Mouse (Mus musculus) MEL (cell line): ENCODE results near the gene Ccdc92b. TPM values are rescaled to one million over a fixed set of nuclear protein-coding genes. Genes with fewer than 3 reads are reported as not detected.

Experiments used
- DNase-seq: peaks from one replicate; pipeline ENCODE4 v3.0.0; 2011; ENCODE audit warnings: low read depth, low spot score
- H3K27ac ChIP-seq: 2 replicates; pipeline ENCODE4 v1.5.1; 2012; ENCODE audit warnings: low read depth, mild to moderate bottlenecking, control low read depth, low read length, moderate library complexity; ENCODE audit not compliant: control insufficient read depth
- H3K27me3 ChIP-seq, 2 experiments: fragments of 150-350 bp in 1 of 2; sonication (generic) in 1 of 2; 2 replicates each; pipeline ENCODE4 v1.6.1; 2012; ENCODE audit warnings: low read length in 2 of 2, mild to moderate bottlenecking in 2 of 2, improper control_type of control experiment in 1 of 2, moderate library complexity in 1 of 2; ENCODE audit not compliant: insufficient read depth in 2 of 2, control insufficient read depth in 1 of 2
- H3K36me3 ChIP-seq, 2 experiments: 2 replicates each; pipeline ENCODE4 v1.6.1; 2012 to 2014; ENCODE audit warnings: low read length in 2 of 2, improper control_type of control experiment in 1 of 2, inconsistent platforms in 1 of 2, mild to moderate bottlenecking in 1 of 2; ENCODE audit not compliant: insufficient read depth in 2 of 2, control insufficient read depth in 1 of 2
- H3K4me1 ChIP-seq, 2 experiments: fragments of 150-350 bp in 1 of 2; sonication (generic) in 1 of 2; 2 replicates each; pipeline ENCODE4 v1.6.1; 2012; ENCODE audit warnings: low read length in 2 of 2, improper control_type of control experiment in 1 of 2, mild to moderate bottlenecking in 1 of 2; ENCODE audit not compliant: insufficient read depth in 2 of 2, control insufficient read depth in 1 of 2
- H3K4me3 ChIP-seq, 2 experiments: fragments of 150-350 bp in 1 of 2; sonication (generic) in 1 of 2; 2 replicates each; pipeline ENCODE4 v1.5.1; 2012; ENCODE audit warnings: low read depth in 2 of 2, low read length in 2 of 2, mild to moderate bottlenecking in 2 of 2, moderate library complexity in 2 of 2, control low read depth in 1 of 2, improper control_type of control experiment in 1 of 2; ENCODE audit not compliant: control insufficient read depth in 1 of 2, insufficient read depth in 1 of 2
- H3K79me2 ChIP-seq: 2 replicates; pipeline ENCODE4 v1.6.1; 2012; ENCODE audit warnings: mild to moderate bottlenecking, low read length, moderate library complexity; ENCODE audit not compliant: control insufficient read depth, poor library complexity, insufficient read depth
- H3K9ac ChIP-seq: 2 replicates; pipeline ENCODE4 v1.6.1; 2012; ENCODE audit warnings: low read depth, mild to moderate bottlenecking, control low read depth, low read length, moderate library complexity; ENCODE audit not compliant: control insufficient read depth, poor library complexity, severe bottlenecking
- H3K9me3 ChIP-seq: fragments of 150-350 bp; sonication (generic); replicated peaks from 2 replicates; pipeline ENCODE4 v1.6.1; 2012; ENCODE audit warnings: mild to moderate bottlenecking, low read length, improper control_type of control experiment, moderate library complexity; ENCODE audit not compliant: insufficient read depth
- BHLHE40 ChIP-seq: IDR thresholded peaks from 2 replicates; pipeline ENCODE4 v1.6.1; 2012; ENCODE audit warnings: low read depth, mild to moderate bottlenecking, inconsistent platforms, low read length, improper control_type of control experiment, borderline replicate concordance
- CTCF ChIP-seq, 3 experiments: IDR thresholded peaks in 2 of 3; conservative IDR thresholded peaks in 1 of 3; 2 replicates each; pipeline ENCODE4 v1.5.1; 2011 to 2012; ENCODE audit warnings: low read length in 3 of 3, low read depth in 2 of 3, mild to moderate bottlenecking in 2 of 3, improper control_type of control experiment in 1 of 3, inconsistent platforms in 1 of 3, mixed read lengths in 1 of 3, moderate library complexity in 1 of 3; ENCODE audit not compliant: control insufficient read depth in 1 of 3, insufficient read depth in 1 of 3, poor library complexity in 1 of 3, severe bottlenecking in 1 of 3
- ELF1 ChIP-seq: IDR thresholded peaks from 2 replicates; pipeline ENCODE4 v1.6.1; 2014; ENCODE audit warnings: low read depth, mild to moderate bottlenecking, inconsistent platforms, low read length, improper control_type of control experiment, moderate library complexity
- EP300 ChIP-seq, 2 experiments: IDR thresholded peaks; 2 replicates each; pipeline ENCODE4 v1.6.1; 2011; ENCODE audit warnings: improper control_type of control experiment in 2 of 2, low read length in 2 of 2, low read depth in 1 of 2, mild to moderate bottlenecking in 1 of 2
- ETS1 ChIP-seq: IDR thresholded peaks from 2 replicates; pipeline ENCODE4 v1.6.1; 2012; ENCODE audit warnings: low read depth, mild to moderate bottlenecking, inconsistent platforms, low read length, improper control_type of control experiment, moderate library complexity
- GABPA ChIP-seq: IDR thresholded peaks from 2 replicates; pipeline ENCODE4 v1.6.1; 2012; ENCODE audit warnings: low read depth, mild to moderate bottlenecking, inconsistent platforms, low read length, improper control_type of control experiment, moderate library complexity
- GATA1 ChIP-seq: IDR thresholded peaks from 2 replicates; pipeline ENCODE4 v1.6.1; 2011; ENCODE audit warnings: low read depth, low read length, improper control_type of control experiment
- HCFC1 ChIP-seq: IDR thresholded peaks from 2 replicates; pipeline ENCODE4 v1.6.1; 2012; ENCODE audit warnings: low read depth, mild to moderate bottlenecking, inconsistent platforms, low read length, improper control_type of control experiment, moderate library complexity
- KAT2A ChIP-seq: conservative IDR thresholded peaks from 2 replicates; pipeline ENCODE4 v1.6.1; 2012; ENCODE audit warnings: low read depth, low read length, improper control_type of control experiment, inconsistent platforms
- MAFK ChIP-seq: IDR thresholded peaks from 2 replicates; pipeline ENCODE4 v1.6.1; 2011; ENCODE audit warnings: low read depth, mild to moderate bottlenecking, low read length, improper control_type of control experiment, borderline replicate concordance
- MAX ChIP-seq: IDR thresholded peaks from 2 replicates; pipeline ENCODE4 v1.6.1; 2011; ENCODE audit warnings: low read length, improper control_type of control experiment
- MAZ ChIP-seq: IDR thresholded peaks from 2 replicates; pipeline ENCODE4 v1.6.1; 2012; ENCODE audit warnings: low read depth, mild to moderate bottlenecking, inconsistent platforms, low read length, improper control_type of control experiment
- MEF2A ChIP-seq: IDR thresholded peaks from 2 replicates; pipeline ENCODE4 v1.6.1; 2014; ENCODE audit warnings: low read depth, mild to moderate bottlenecking, inconsistent platforms, low read length, improper control_type of control experiment; ENCODE audit not compliant: poor library complexity, insufficient replicate concordance, severe bottlenecking; ENCODE audit errors: extremely low read depth
- MXI1 ChIP-seq: IDR thresholded peaks from 2 replicates; pipeline ENCODE4 v1.6.1; 2011; ENCODE audit warnings: mild to moderate bottlenecking, low read depth, low read length, improper control_type of control experiment
- NELFE ChIP-seq: IDR thresholded peaks from 2 replicates; pipeline ENCODE4 v1.6.1; 2011; ENCODE audit warnings: low read depth, low read length, improper control_type of control experiment
- NRF1 ChIP-seq: IDR thresholded peaks from 2 replicates; pipeline ENCODE4 v1.6.1; 2014; ENCODE audit warnings: low read depth, mild to moderate bottlenecking, inconsistent platforms, low read length, improper control_type of control experiment, moderate library complexity; ENCODE audit not compliant: poor library complexity, insufficient read depth, severe bottlenecking
- POLR2AphosphoS2 ChIP-seq: IDR thresholded peaks from 2 replicates; pipeline ENCODE4 v1.6.1; 2011; ENCODE audit warnings: low read length, improper control_type of control experiment
- POLR2AphosphoS5 ChIP-seq: IDR thresholded peaks from 2 replicates; pipeline ENCODE4 v1.6.1; 2012; ENCODE audit warnings: low read depth, borderline replicate concordance, mild to moderate bottlenecking, inconsistent platforms, low read length, moderate library complexity, mixed read lengths
- RAD21 ChIP-seq: IDR thresholded peaks from 2 replicates; pipeline ENCODE4 v1.6.1; 2011; ENCODE audit warnings: mild to moderate bottlenecking, low read depth, low read length, improper control_type of control experiment
- RCOR1 ChIP-seq: IDR thresholded peaks from 2 replicates; pipeline ENCODE4 v1.6.1; 2012; ENCODE audit warnings: low read depth, mild to moderate bottlenecking, inconsistent platforms, low read length, improper control_type of control experiment
- SIN3A ChIP-seq: IDR thresholded peaks from 2 replicates; pipeline ENCODE4 v1.6.1; 2012; ENCODE audit warnings: low read length, improper control_type of control experiment, inconsistent platforms
- SMC3 ChIP-seq: IDR thresholded peaks from 2 replicates; pipeline ENCODE4 v1.6.1; 2011; ENCODE audit warnings: low read depth, low read length, improper control_type of control experiment
- TAL1 ChIP-seq: IDR thresholded peaks from 2 replicates; pipeline ENCODE4 v1.6.1; 2012; ENCODE audit warnings: mild to moderate bottlenecking, inconsistent platforms, low read length, moderate library complexity, mixed read lengths
- TBP ChIP-seq: IDR thresholded peaks from 2 replicates; pipeline ENCODE4 v1.8.0; 2011; ENCODE audit warnings: low read depth, low read length, improper control_type of control experiment
- TCF12 ChIP-seq: IDR thresholded peaks from 2 replicates; pipeline ENCODE4 v1.6.1; 2014; ENCODE audit warnings: low read depth, mild to moderate bottlenecking, inconsistent platforms, low read length, improper control_type of control experiment, moderate library complexity
- UBTF ChIP-seq: IDR thresholded peaks from 2 replicates; pipeline ENCODE4 v1.6.1; 2012; ENCODE audit warnings: low read depth, mild to moderate bottlenecking, inconsistent platforms, low read length, improper control_type of control experiment, moderate library complexity, borderline replicate concordance; ENCODE audit not compliant: insufficient read depth
- USF1 ChIP-seq: IDR thresholded peaks from 2 replicates; pipeline ENCODE4 v1.6.1; 2014; ENCODE audit warnings: low read depth, mild to moderate bottlenecking, inconsistent platforms, low read length, improper control_type of control experiment, moderate library complexity
- USF2 ChIP-seq, 2 experiments: IDR thresholded peaks; 2 replicates each; pipeline ENCODE4 v1.6.1; 2011 to 2012; ENCODE audit warnings: improper control_type of control experiment in 2 of 2, low read length in 2 of 2, borderline replicate concordance in 1 of 2, inconsistent platforms in 1 of 2, low read depth in 1 of 2, mild to moderate bottlenecking in 1 of 2; ENCODE audit not compliant: insufficient read depth in 1 of 2
- ZC3H11A ChIP-seq: IDR thresholded peaks from 2 replicates; pipeline ENCODE4 v1.6.1; 2012; ENCODE audit warnings: low read depth, mild to moderate bottlenecking, inconsistent platforms, low read length, improper control_type of control experiment
- ZKSCAN1 ChIP-seq: IDR thresholded peaks from 2 replicates; pipeline ENCODE4 v1.6.1; 2012; ENCODE audit warnings: low read depth, mild to moderate bottlenecking, inconsistent platforms, low read length, improper control_type of control experiment, moderate library complexity
- ZMIZ1 ChIP-seq: IDR thresholded peaks from 2 replicates; pipeline ENCODE4 v1.6.1; 2012; ENCODE audit warnings: low read depth, mild to moderate bottlenecking, inconsistent platforms, low read length, improper control_type of control experiment, moderate library complexity
- ZNF384 ChIP-seq: IDR thresholded peaks from 2 replicates; pipeline ENCODE4 v1.6.1; 2012; ENCODE audit warnings: low read depth, mild to moderate bottlenecking, inconsistent platforms, low read length, improper control_type of control experiment
- polyA plus RNA-seq, 2 experiments: library from polyadenylated mRNA; stranded (reverse) in 1 of 2; unstranded in 1 of 2; fragments of >175 nt in 1 of 2; fragments of >200 nt in 1 of 2; gene quantifications; 2 replicates each; pipeline versions ENCODE4 v1.2.1 to v1.2.4; 2012; ENCODE audit warnings: low replicate concordance in 2 of 2, low read depth in 1 of 2; ENCODE audit not compliant: insufficient read length in 2 of 2, insufficient read depth in 1 of 2, missing spikeins in 1 of 2
- total RNA-seq: library from RNA; depleted of rRNA; stranded (reverse); fragments of 300-350 nt; gene quantifications from 2 replicates; pipeline ENCODE4 v1.2.3, GENCODE M21; 2012; rRNA removed

The Ccdc92b gene
- total RNA-seq (0.12 and 0.13 TPM in 2 replicates), polyA plus RNA-seq (1 to 10 TPM in 1 of 2 experiments, not detected in 1; 1.3 TPM)

GRCm38 (mm10) chr11:74619201-74619955 lies at the start of gene Ccdc92b:
Gene Ccdc92b, plus strand, starts transcription at chr11:74619605.
- Histone ChIP-seq H3K36me3 (peaks cover 0 to 13% of the 10 kb centered on the region in 2 experiments; a peak in 2 of 4 replicates), H3K9ac (peak within 1 kb of the TSS; percentile 33), H3K4me1 (peaks cover 2 to 33% of the 10 kb centered on the region in 2 experiments; a peak in 3 of 4 replicates), H3K27me3 (no peaks in the 10 kb centered on the region; a peak in 2 of 4 replicates), H3K4me3 (peak within 1 kb of the TSS in 1 of 2 experiments; percentile 18; a peak in 1 of 4 replicates), H3K27ac (no peak within 1 kb of the TSS), H3K79me2 (no peaks in the 10 kb centered on the region), H3K9me3 (no peaks in the 10 kb centered on the region)
- DNase-seq = peak; percentile 92
- no peak for TF ChIP-seq RCOR1
- peak; percentile 58; the same call in 1 of the 2 replicates for TF ChIP-seq MAZ
- TF ChIP-seq SIN3A = peak; percentile 98
- no peak for TF ChIP-seq POLR2AphosphoS5
- no peak for TF ChIP-seq GATA1
- peak; percentile 41 for TF ChIP-seq SMC3
- no peak for TF ChIP-seq NELFE
- peak; percentile 26; the same call in 1 of the 2 replicates for TF ChIP-seq MAX
- TF ChIP-seq USF1 = no peak
- TF ChIP-seq KAT2A = no peak
- peak in 1 of 3 experiments; percentile 27; a peak in 2 of 6 replicates for TF ChIP-seq CTCF (IDR thresholded peaks at IDR 0.05 in 2 of 3, conservative IDR thresholded peaks at IDR 0.05 in 1 of 3; ENCODE audit: control insufficient read depth in 1 of 3, insufficient read depth in 1 of 3, low read depth in 2 of 3, low read length in 3 of 3, poor library complexity in 1 of 3, severe bottlenecking in 1 of 3)
- no peak for TF ChIP-seq ETS1
- no peak for TF ChIP-seq ELF1
- no peak for TF ChIP-seq POLR2AphosphoS2
- TF ChIP-seq BHLHE40 = no peak
- TF ChIP-seq ZC3H11A = no peak
- TF ChIP-seq TCF12 = no peak
- no peak for TF ChIP-seq NRF1
- TF ChIP-seq TBP = no peak
- TF ChIP-seq MXI1 = peak; percentile 95
- TF ChIP-seq MEF2A = no peak
- TF ChIP-seq HCFC1 = no peak
- TF ChIP-seq GABPA = no peak
- no peak for TF ChIP-seq EP300 (IDR thresholded peaks at IDR 0.05; ENCODE audit: low read depth in 1 of 2, low read length in 2 of 2)
- no peak for TF ChIP-seq ZNF384
- TF ChIP-seq ZMIZ1 = no peak
- peak; percentile 82; the same call in 1 of the 2 replicates for TF ChIP-seq UBTF
- no peak; the same call in 1 of the 2 replicates for TF ChIP-seq RAD21
- TF ChIP-seq TAL1 = no peak
- no peak for TF ChIP-seq USF2 (IDR thresholded peaks at IDR 0.05; ENCODE audit: borderline replicate concordance in 1 of 2, insufficient read depth in 1 of 2, low read depth in 1 of 2, low read length in 2 of 2)
- no peak for TF ChIP-seq ZKSCAN1
- TF ChIP-seq MAFK = no peak
